Mouse (Mus musculus): ENCODE results near the gene Kcne4. TPM values are rescaled to one million over a fixed set of nuclear protein-coding genes. Genes with fewer than 3 reads are reported as not detected.

The Kcne4 gene
- total RNA-seq, 4 experiments from 2014 or later, result 0.59 to 1.4 (median 0.92) TPM

DNA sequence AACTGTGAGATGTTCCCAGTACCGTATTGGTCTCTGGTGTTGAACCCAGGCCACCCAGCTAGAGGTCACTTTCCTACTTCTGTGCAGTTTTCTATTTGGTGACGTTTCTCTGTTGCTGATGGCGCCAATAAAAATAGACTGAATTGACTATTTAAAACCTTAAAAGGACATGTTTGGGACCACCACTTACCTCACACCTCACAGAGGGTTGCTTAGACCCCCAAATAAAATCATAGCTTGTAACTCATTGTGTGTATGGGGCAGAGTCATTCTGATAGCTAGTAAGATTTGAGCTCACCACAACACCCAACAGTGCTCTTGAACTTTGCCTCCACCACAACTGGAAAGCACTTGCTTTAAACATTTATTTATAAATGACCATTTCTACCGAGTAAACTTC, 43.0 kb downstream of the Kcne4 start:
- DNase-seq (ENCODE audit: low spot score in 2 of 2), result no peak

DNA sequence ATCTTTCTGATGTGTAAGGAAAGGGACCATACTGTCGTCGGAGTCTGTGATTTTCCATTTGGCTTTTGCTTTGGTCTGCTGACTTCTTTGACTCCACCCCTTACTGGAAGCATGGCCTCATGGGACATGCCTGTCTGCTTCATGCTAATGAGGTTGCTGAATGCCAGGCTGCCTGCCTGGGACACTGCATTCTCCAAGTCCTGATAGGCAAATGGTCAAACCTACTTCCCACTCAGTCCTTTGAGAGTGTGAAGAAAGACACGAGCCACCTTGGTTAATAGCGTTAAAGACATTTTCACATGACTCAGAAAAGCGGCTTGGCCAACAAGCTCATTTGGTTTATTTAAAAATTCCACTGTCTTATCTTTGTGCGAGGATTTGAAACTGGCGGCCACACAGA, 43.5 kb downstream of the Kcne4 start:
- no peak for DNase-seq (ENCODE audit: low spot score in 2 of 2)

DNA sequence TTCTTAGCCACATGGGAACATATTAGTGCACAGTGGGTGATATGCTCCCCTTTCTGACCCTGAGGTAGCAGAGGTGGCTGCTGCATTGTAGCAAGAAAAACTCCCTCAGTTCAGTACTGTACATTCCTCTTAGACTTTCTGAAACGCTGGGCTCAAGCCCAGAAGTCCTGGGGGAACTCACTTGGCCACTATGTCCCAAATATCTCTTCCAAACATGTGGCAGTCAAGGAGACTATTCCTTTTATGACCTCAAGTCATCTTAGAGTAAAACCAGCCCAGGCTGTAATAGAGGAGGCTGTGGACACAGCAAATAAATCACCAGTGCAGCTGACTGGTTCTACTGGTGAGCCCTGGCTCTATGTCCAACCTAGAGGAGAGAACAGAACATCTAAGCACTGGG, 45.7 kb downstream of the Kcne4 start:
- no peak for DNase-seq (ENCODE audit: low spot score in 2 of 2)

DNA sequence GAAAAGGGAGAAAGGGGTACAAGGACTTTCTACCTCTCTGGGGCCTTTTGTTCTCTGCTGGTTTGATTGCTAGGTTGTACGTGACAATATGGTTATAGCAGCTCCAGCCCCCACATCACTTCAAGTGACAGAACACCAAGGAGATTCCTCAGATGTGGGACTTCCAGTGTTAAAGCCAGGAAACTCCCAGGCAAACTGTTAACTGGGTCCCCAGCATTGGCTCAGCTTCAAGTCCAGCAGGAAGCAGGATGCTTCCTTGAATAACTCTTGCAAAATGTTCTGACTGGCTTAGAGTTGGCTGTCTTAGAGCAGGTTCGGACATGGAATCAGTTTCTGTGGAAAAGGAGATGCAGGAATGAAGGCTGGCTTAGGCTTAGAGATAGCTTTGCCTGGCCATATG, 47.3 kb downstream of the Kcne4 start:
- DNase-seq (ENCODE audit: low spot score in 2 of 2), result no peak

DNA sequence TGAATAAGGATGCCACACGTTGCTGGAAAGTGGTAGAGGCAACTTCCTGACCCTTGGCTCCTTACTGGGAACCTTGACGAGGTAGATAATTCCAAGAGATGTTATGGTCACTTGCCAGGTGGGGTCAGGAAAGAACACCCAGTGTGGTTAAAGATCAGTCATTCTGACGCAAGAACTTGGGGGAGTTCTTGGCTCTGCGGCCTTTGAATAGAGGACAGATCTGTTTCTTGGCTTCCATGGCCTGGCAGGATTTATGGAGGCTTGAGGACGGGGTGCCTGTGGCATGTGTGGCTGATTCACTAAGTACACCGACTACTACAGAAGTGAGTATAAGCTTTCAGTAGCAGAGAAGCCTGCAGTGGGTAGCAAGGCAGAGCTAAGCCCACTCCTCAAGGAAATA, 47.8 kb downstream of the Kcne4 start:
- DNase-seq (ENCODE audit: low spot score in 2 of 2), result no peak

DNA sequence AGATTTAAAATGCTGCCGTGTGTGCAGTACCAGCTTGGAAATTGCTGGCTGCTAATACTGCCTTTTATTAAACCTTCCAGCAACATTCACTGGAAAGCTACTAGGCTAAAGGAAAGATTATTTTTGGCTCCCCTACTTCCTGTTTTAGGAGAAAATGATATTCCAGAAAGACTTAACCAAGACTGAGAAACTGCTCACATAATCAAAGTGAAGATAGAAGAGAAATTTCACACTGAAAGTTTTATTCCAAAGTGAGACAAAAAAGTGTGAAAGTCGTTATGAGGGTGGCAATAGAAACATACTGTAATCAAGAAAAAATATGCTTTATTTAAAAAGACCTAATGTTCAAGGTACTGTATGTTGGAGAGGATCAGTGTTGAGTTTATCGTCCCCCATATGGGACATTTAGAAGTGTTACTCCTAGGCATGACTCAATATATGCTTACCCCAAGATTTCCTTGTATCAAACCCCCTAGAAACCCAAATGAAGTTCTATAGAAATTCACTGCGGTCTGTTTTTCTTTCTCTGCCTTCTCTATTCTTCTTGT, 48.3 kb downstream of the Kcne4 start:
- no peak for DNase-seq (ENCODE audit: low spot score in 2 of 2)

DNA sequence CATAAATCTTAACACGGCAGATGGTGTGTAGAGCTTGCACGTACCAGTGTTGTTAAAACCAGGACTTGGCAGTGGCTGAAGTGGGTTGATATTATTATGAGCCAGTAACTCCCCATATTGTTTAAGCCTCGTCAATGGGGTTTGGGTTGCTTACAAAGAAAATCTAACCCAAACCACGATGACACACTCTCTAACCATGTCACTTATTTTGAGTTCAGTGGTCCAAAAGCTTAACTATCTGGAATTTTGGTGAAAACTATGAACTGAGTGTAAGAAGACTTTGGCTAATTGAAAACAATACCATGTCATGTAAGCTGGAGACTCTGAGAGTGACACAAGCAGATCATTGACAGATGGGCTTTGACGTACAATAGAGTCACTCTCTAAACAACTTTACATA, 49.4 kb downstream of the Kcne4 start:
- no peak for DNase-seq (ENCODE audit: low spot score in 2 of 2)

DNA sequence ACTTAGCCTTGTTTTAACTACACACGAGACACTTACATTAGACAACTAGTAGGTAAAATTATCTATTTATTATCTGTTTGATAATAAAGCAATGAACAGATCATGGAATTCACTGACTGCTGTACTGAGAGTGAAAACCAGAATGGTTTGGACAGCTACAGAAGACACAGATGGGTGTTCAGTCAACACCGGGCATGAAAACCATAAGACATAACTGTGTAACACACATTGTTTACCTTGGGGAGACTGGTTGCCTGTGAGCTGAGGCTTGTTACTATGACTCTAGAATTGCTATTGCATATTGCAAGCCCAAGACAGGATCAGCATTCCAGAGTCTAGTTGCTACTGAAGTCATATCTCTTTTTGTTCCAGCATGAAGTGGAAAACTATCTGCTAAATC, 49.9 kb downstream of the Kcne4 start:
- DNase-seq (ENCODE audit: low spot score in 2 of 2), result no peak

Other genes with a start within 250 kb of the Kcne4 start
- gene Acsl3, start 158.9 kb upstream of the Kcne4 start, total RNA-seq (2022), result 100 to 1,000 TPM; 163 to 191 (median 171) TPM
- gene Utp14b, start 158.7 kb upstream of the Kcne4 start, total RNA-seq (2022), result 10 to 100 TPM; 19.6 to 33.4 (median 22.8) TPM

Data from layer of hippocampus, adult 8-10 months (tissue).